Mouse (Mus musculus) intestine, embryonic 15.5 days (tissue): ENCODE data around the gene Map3k7cl. TPM values are rescaled to one million over a fixed set of nuclear protein-coding genes. Genes with fewer than 3 reads are reported as not detected.
A peak's percentile ranks its signal among the peaks of the same experiment; 100 is the strongest.

Experiments
- ATAC-seq: fragments of 200-750 bp; cut with Nextera tagmentation; 2 replicates; pipeline ENCODE4 v1.8.0; 2017; ENCODE audit warnings: moderate TSS enrichment, moderate library complexity
- H3K27ac ChIP-seq: fragments of 300-500 bp; sonication (generic); 2 replicates; pipeline ENCODE4 v1.5.1; 2015; ENCODE audit warnings: mild to moderate bottlenecking, inconsistent platforms
- H3K27me3 ChIP-seq: fragments of 300-500 bp; sonication (generic); replicated peaks from 2 replicates; pipeline ENCODE4 v1.6.1; 2015; ENCODE audit warnings: inconsistent platforms
- H3K36me3 ChIP-seq: fragments of 300-500 bp; sonication (generic); 2 replicates; pipeline ENCODE4 v1.6.1; 2015; ENCODE audit warnings: inconsistent platforms
- H3K4me1 ChIP-seq: fragments of 300-500 bp; sonication (generic); replicated peaks from 2 replicates; pipeline ENCODE4 v1.6.1; 2015; ENCODE audit warnings: inconsistent platforms
- H3K4me2 ChIP-seq: fragments of 300-500 bp; sonication (generic); replicated peaks from 2 replicates; pipeline ENCODE4 v1.6.1; 2015; ENCODE audit warnings: mild to moderate bottlenecking, inconsistent platforms
- H3K4me3 ChIP-seq: fragments of 300-500 bp; sonication (generic); replicated peaks from 2 replicates; pipeline ENCODE4 v1.5.1; 2015; ENCODE audit warnings: inconsistent platforms
- H3K9ac ChIP-seq: fragments of 300-500 bp; sonication (generic); 2 replicates; pipeline ENCODE4 v1.6.1; 2015; ENCODE audit warnings: inconsistent platforms
- H3K9me3 ChIP-seq: fragments of 300-500 bp; sonication (generic); 2 replicates; pipeline ENCODE4 v1.6.1; 2016; ENCODE audit warnings: inconsistent platforms
- WGBS: fragments of 180-500 bp; shearing (Covaris S2); methylation state at CpG from one replicate; pipeline ENCODE4 v1.1.7; 2015; 5-methylcytosine and 5-hydroxymethylcytosine counted together
- polyA plus RNA-seq: library from polyadenylated mRNA; unstranded; fragments of >200 nt; fragmentation: Nextera tagmentation; extraction: Ambion mirVana; gene quantifications from 2 replicates; pipeline ENCODE4 v1.2.1, GENCODE M21; 2015

Gene Map3k7cl
- 0.53 and 0.62 TPM in 2 replicates for polyA plus RNA-seq

GRCm38 (mm10) chr16:87552907-87553691 lies at the start of gene Map3k7cl:
Map3k7cl (plus strand) TSS chr16:87553330.
- Histone ChIP-seq H3K4me1 (0 out of 2 replicates have a peak, but pooled peaks cover 3% of the 10 kb centered on the region), H3K4me3 (no peak within 1 kb of the TSS), H3K36me3 (no peaks in the 10 kb centered on the region), H3K27me3 (no peaks in the 10 kb centered on the region), H3K9me3 (no peaks in the 10 kb centered on the region), H3K4me2 (no peak within 1 kb of the TSS), H3K9ac (no peak within 1 kb of the TSS), H3K27ac (no peak within 1 kb of the TSS)
- WGBS: 66% methylated on average over 24 of the region's 24 CpGs
- peak; percentile 56; the same call in 1 of the 2 replicates for ATAC-seq

- H3K4me2 ChIP-seq: no peak overlapping the region
- 87% methylated on average over 5 of the region's 5 CpGs for WGBS
- H3K9ac ChIP-seq: no peak overlapping the region
- no peak for ATAC-seq
- H3K4me3 ChIP-seq: no peak overlapping the region
- H3K27ac ChIP-seq: no peak overlapping the region
- H3K36me3 ChIP-seq: no peaks in the 10 kb centered on the region
- no peaks in the 10 kb centered on the region for H3K27me3 ChIP-seq
- no peaks in the 10 kb centered on the region for H3K4me1 ChIP-seq
- H3K9me3 ChIP-seq: no peaks in the 10 kb centered on the region
Observed at GRCm38 (mm10) chr16:87511706-87512105, 41.4 kb upstream of the Map3k7cl start.

- no peaks in the 10 kb centered on the region for H3K4me1 ChIP-seq
- H3K4me3 ChIP-seq: no peak overlapping the region
- no peaks in the 10 kb centered on the region for H3K36me3 ChIP-seq
- H3K27ac ChIP-seq: no peak overlapping the region
- no peak overlapping the region for H3K4me2 ChIP-seq
- no peak overlapping the region for H3K9ac ChIP-seq
- H3K9me3 ChIP-seq: no peaks in the 10 kb centered on the region
- WGBS: 93% methylated on average over 14 of the region's 14 CpGs
- ATAC-seq: no peak
- no peaks in the 10 kb centered on the region for H3K27me3 ChIP-seq
Observed at GRCm38 (mm10) chr16:87512331-87512730, 40.8 kb upstream of the Map3k7cl start.

- no peak overlapping the region for H3K4me3 ChIP-seq
- H3K27me3 ChIP-seq: no peaks in the 10 kb centered on the region
- no peaks in the 10 kb centered on the region for H3K36me3 ChIP-seq
- no peak for ATAC-seq
- WGBS: 65% methylated on average over 5 of the region's 5 CpGs
- no peak overlapping the region for H3K9ac ChIP-seq
- H3K9me3 ChIP-seq: no peaks in the 10 kb centered on the region
- H3K4me2 ChIP-seq: no peak overlapping the region
- no peaks in the 10 kb centered on the region for H3K4me1 ChIP-seq
- no peak overlapping the region for H3K27ac ChIP-seq
Observed at GRCm38 (mm10) chr16:87524228-87524627, 28.9 kb upstream of the Map3k7cl start.

- Histone ChIP-seq H3K27ac (no peak overlapping the region), H3K4me3 (no peak overlapping the region), H3K4me1 (no peaks in the 10 kb centered on the region), H3K9ac (no peak overlapping the region), H3K27me3 (no peaks in the 10 kb centered on the region), H3K9me3 (no peaks in the 10 kb centered on the region), H3K36me3 (no peaks in the 10 kb centered on the region), H3K4me2 (no peak overlapping the region)
- no peak for ATAC-seq
- WGBS: 57% methylated on average over 8 of the region's 8 CpGs
Observed at GRCm38 (mm10) chr16:87527553-87528249, 25.4 kb upstream of the Map3k7cl start.

GRCm38 (mm10) chr16:87528755-87529154 lies 24.4 kb upstream of the Map3k7cl start:
- WGBS: 62% methylated on average over 10 of the region's 10 CpGs
- Histone ChIP-seq H3K36me3 (no peaks in the 10 kb centered on the region), H3K9me3 (no peaks in the 10 kb centered on the region), H3K4me2 (no peak overlapping the region), H3K27me3 (no peaks in the 10 kb centered on the region), H3K4me3 (no peak overlapping the region), H3K9ac (no peak overlapping the region), H3K4me1 (no peaks in the 10 kb centered on the region), H3K27ac (no peak overlapping the region)
- no peak for ATAC-seq

- no peak for ATAC-seq
- no peak overlapping the region for H3K4me3 ChIP-seq
- 67% methylated on average over 2 of the region's 2 CpGs for WGBS
- H3K4me1 ChIP-seq: no peaks in the 10 kb centered on the region
- H3K9me3 ChIP-seq: no peaks in the 10 kb centered on the region
- H3K27ac ChIP-seq: no peak overlapping the region
- H3K36me3 ChIP-seq: no peaks in the 10 kb centered on the region
- no peak overlapping the region for H3K9ac ChIP-seq
- H3K4me2 ChIP-seq: no peak overlapping the region
- H3K27me3 ChIP-seq: no peaks in the 10 kb centered on the region
Observed at GRCm38 (mm10) chr16:87548348-87548747, 4.8 kb upstream of the Map3k7cl start.

- no peaks in the 10 kb centered on the region for H3K9me3 ChIP-seq
- no peak overlapping the region for H3K4me3 ChIP-seq
- H3K36me3 ChIP-seq: no peaks in the 10 kb centered on the region
- WGBS: 26% methylated on average over 8 of the region's 8 CpGs
- H3K4me1 ChIP-seq: 0 out of 2 replicates have a peak, but pooled peaks cover 3% of the 10 kb centered on the region
- H3K27ac ChIP-seq: no peak overlapping the region
- H3K4me2 ChIP-seq: no peak overlapping the region
- ATAC-seq: peak; percentile 69; the same call in 1 of the 2 replicates
- H3K27me3 ChIP-seq: no peaks in the 10 kb centered on the region
- no peak overlapping the region for H3K9ac ChIP-seq
Observed at GRCm38 (mm10) chr16:87556320-87556719, 3.2 kb downstream of the Map3k7cl start.

- ATAC-seq: no peak
- Histone ChIP-seq H3K27me3 (no peaks in the 10 kb centered on the region), H3K9ac (no peak overlapping the region), H3K4me1 (0 out of 2 replicates have a peak, but pooled peaks cover under 1% of the 10 kb centered on the region), H3K4me2 (no peak overlapping the region), H3K9me3 (no peaks in the 10 kb centered on the region), H3K27ac (no peak overlapping the region), H3K4me3 (no peak overlapping the region), H3K36me3 (no peaks in the 10 kb centered on the region)
- 78% methylated on average over 4 of the region's 4 CpGs for WGBS
Observed at GRCm38 (mm10) chr16:87561501-87561900, 8.4 kb downstream of the Map3k7cl start.

- H3K27ac ChIP-seq: no peak overlapping the region
- H3K36me3 ChIP-seq: no peaks in the 10 kb centered on the region
- H3K9me3 ChIP-seq: no peaks in the 10 kb centered on the region
- no peaks in the 10 kb centered on the region for H3K4me1 ChIP-seq
- no peaks in the 10 kb centered on the region for H3K27me3 ChIP-seq
- ATAC-seq: no peak
- no peak overlapping the region for H3K4me2 ChIP-seq
- 78% methylated on average over 6 of the region's 6 CpGs for WGBS
- no peak overlapping the region for H3K9ac ChIP-seq
- no peak overlapping the region for H3K4me3 ChIP-seq
Observed at GRCm38 (mm10) chr16:87563524-87563923, 10.4 kb downstream of the Map3k7cl start.

- Histone ChIP-seq H3K9ac (no peak overlapping the region), H3K4me1 (no peaks in the 10 kb centered on the region), H3K9me3 (no peaks in the 10 kb centered on the region), H3K36me3 (no peaks in the 10 kb centered on the region), H3K4me3 (no peak overlapping the region), H3K27me3 (no peaks in the 10 kb centered on the region), H3K27ac (no peak overlapping the region), H3K4me2 (no peak overlapping the region)
- 83% methylated on average over 3 of the region's 3 CpGs for WGBS
- no peak for ATAC-seq
Observed at GRCm38 (mm10) chr16:87564564-87564963, 11.4 kb downstream of the Map3k7cl start.

GRCm38 (mm10) chr16:87567572-87567971 lies 14.4 kb downstream of the Map3k7cl start:
- no peak overlapping the region for H3K27ac ChIP-seq
- no peaks in the 10 kb centered on the region for H3K36me3 ChIP-seq
- ATAC-seq: no peak
- H3K9me3 ChIP-seq: no peaks in the 10 kb centered on the region
- H3K4me3 ChIP-seq: no peak overlapping the region
- WGBS: 64% methylated on average over 13 of the region's 13 CpGs
- no peaks in the 10 kb centered on the region for H3K27me3 ChIP-seq
- H3K4me1 ChIP-seq: no peaks in the 10 kb centered on the region
- H3K4me2 ChIP-seq: no peak overlapping the region
- no peak overlapping the region for H3K9ac ChIP-seq
